Mouse (Mus musculus) hindbrain, embryonic 13.5 days (tissue): ENCODE measurements around the gene Slc40a1. TPM values are rescaled to one million over a fixed set of nuclear protein-coding genes. Genes with fewer than 3 reads are reported as not detected.

Experiments
- ATAC-seq: fragments of 200-750 bp; cut with Nextera tagmentation; 2 replicates; pipeline ENCODE4 v1.8.0; 2017; ENCODE audit warnings: moderate TSS enrichment; ENCODE audit not compliant: low FRiP score
- H3K27ac ChIP-seq: fragments of 300-500 bp; sonication (generic); 2 replicates; pipeline ENCODE4 v1.5.1; 2015; ENCODE audit warnings: inconsistent platforms, mild to moderate bottlenecking, moderate library complexity
- H3K27me3 ChIP-seq: fragments of 300-500 bp; sonication (generic); 2 replicates; pipeline ENCODE4 v1.6.1; 2015; ENCODE audit warnings: mild to moderate bottlenecking, inconsistent platforms
- H3K36me3 ChIP-seq: fragments of 300-500 bp; sonication (generic); 2 replicates; pipeline ENCODE4 v1.6.1; 2015; ENCODE audit warnings: mild to moderate bottlenecking, inconsistent platforms
- H3K4me1 ChIP-seq: fragments of 300-500 bp; sonication (generic); replicated peaks from 2 replicates; pipeline ENCODE4 v1.6.1; 2015; ENCODE audit warnings: inconsistent platforms
- H3K4me2 ChIP-seq: fragments of 300-500 bp; sonication (generic); 2 replicates; pipeline ENCODE4 v1.6.1; 2015; ENCODE audit warnings: inconsistent platforms, mild to moderate bottlenecking, moderate library complexity
- H3K4me3 ChIP-seq: fragments of 300-500 bp; sonication (generic); 2 replicates; pipeline ENCODE4 v1.5.1; 2015; ENCODE audit warnings: mild to moderate bottlenecking, inconsistent platforms
- H3K9ac ChIP-seq: fragments of 300-500 bp; sonication (generic); 2 replicates; pipeline ENCODE4 v1.6.1; 2015; ENCODE audit warnings: mild to moderate bottlenecking, inconsistent platforms
- H3K9me3 ChIP-seq: fragments of 300-500 bp; sonication (generic); 2 replicates; pipeline ENCODE4 v1.6.1; 2016; ENCODE audit warnings: inconsistent platforms
- WGBS: fragments of 180-500 bp; shearing (Covaris S2); methylation state at CpG from one replicate; pipeline ENCODE4 v1.1.7; 2015; 5-methylcytosine and 5-hydroxymethylcytosine counted together
- polyA plus RNA-seq: library from polyadenylated mRNA; unstranded; fragments of >200 nt; fragmentation: Nextera tagmentation; extraction: Ambion mirVana; gene quantifications from 2 replicates; pipeline ENCODE4 v1.2.1, GENCODE M21; 2015

Slc40a1 gene
- polyA plus RNA-seq, 1 experiment from 2014 or later = 38.1 TPM

GRCm38 (mm10) chr1:45861162-45861561, 65.2 kb downstream of the Slc40a1 start:
- Histone ChIP-seq H3K4me3 (no peak overlapping the region), H3K4me1 (no peaks in the 10 kb centered on the region), H3K27ac (no peak overlapping the region), H3K9me3 (no peaks in the 10 kb centered on the region), H3K9ac (no peak overlapping the region), H3K4me2 (no peak overlapping the region), H3K27me3 (no peaks in the 10 kb centered on the region), H3K36me3 (no peaks in the 10 kb centered on the region)
- no peak for ATAC-seq

- WGBS = 73% methylated on average over 5 of the region's 5 CpGs
- Histone ChIP-seq H3K27ac (no peak overlapping the region), H3K9ac (no peak overlapping the region), H3K36me3 (no peaks in the 10 kb centered on the region), H3K27me3 (no peaks in the 10 kb centered on the region), H3K4me1 (no peaks in the 10 kb centered on the region), H3K4me3 (no peak overlapping the region), H3K4me2 (no peak overlapping the region), H3K9me3 (no peaks in the 10 kb centered on the region)
- no peak for ATAC-seq
Measured at GRCm38 (mm10) chr1:45860349-45860748, 66.0 kb downstream of the Slc40a1 start.

Other genes with a start within 250 kb of the Slc40a1 start
- gene Wdr75, start 131.4 kb downstream of the Slc40a1 start, polyA plus RNA-seq = 59.1 and 59.5 TPM in 2 replicates
- gene Gm5269, start 36.2 kb downstream of the Slc40a1 start, polyA plus RNA-seq = not detected in 2 replicates
- gene Dnah7b, start 139.8 kb upstream of the Slc40a1 start, polyA plus RNA-seq = 3.0 and 3.2 TPM in 2 replicates